Mouse (Mus musculus): Measurements from ENCODE around the gene Scgb1b27. TPM values are rescaled to one million over a fixed set of nuclear protein-coding genes. Genes with fewer than 3 reads are reported as not detected.
"Not testable (repeated sequence)": the region's sequence is repeated elsewhere in the genome, so short reads cannot be mapped to it uniquely, and the experiment has no call there.

The Scgb1b27 gene
- not detected in 2 replicates for total RNA-seq (2012; rRNA removed)
- total RNA-seq (2014; rRNA removed): not detected in 2 replicates
- polyA plus RNA-seq (2012; ENCODE audit: insufficient read length, low read depth): not detected in 2 replicates

- H3K9me3 ChIP-seq (replicated peaks; ENCODE audit: low read length); H3K79me2 ChIP-seq (replicated peaks; ENCODE audit: control insufficient read depth, extremely low read depth, insufficient read depth, poor library complexity, severe bottlenecking); H3K9ac ChIP-seq (ENCODE audit: insufficient read depth, low read depth); H3K4me2 ChIP-seq (ENCODE audit: insufficient read depth, low read depth, poor library complexity, severe bottlenecking); H3K36me3 ChIP-seq (replicated peaks in 1 of 2; ENCODE audit: control insufficient read depth in 1 of 2, insufficient read depth in 1 of 2, low read length in 1 of 2); H3K4me1 ChIP-seq (ENCODE audit: control insufficient read depth in 1 of 2, insufficient read depth in 2 of 2); dilution Hi-C loops (cut with MboI; ENCODE audit: extremely low pct_ligation_motif_present, extremely low pct_unique_long_range_greater_than_20kb, low sequenced_read_pairs); H3K4me3 ChIP-seq (replicated peaks in 1 of 3; ENCODE audit: low read depth in 2 of 3, low read length in 2 of 3, poor library complexity in 1 of 3); DNase-seq (ENCODE audit: extremely low read depth); H3K27ac ChIP-seq (ENCODE audit: insufficient read depth, low read depth): not testable (repeated sequence)
- in situ Hi-C loops (cut with MboI; ENCODE audit: low pct_ligation_motif_present, low pct_unique_long_range_greater_than_20kb, low sequenced_read_pairs): loop anchor here (25.0 kb wide), 1 partner anchor 91 kb away; no protein-coding TSS in a partner anchor
- H3K27me3 ChIP-seq (replicated peaks): peaks cover 19% of the 10 kb centered on the region
These were observed at the start of gene Scgb1b27 for GRCm38 (mm10) chr7:34021183-34021582. Gene Scgb1b27 (plus strand): TSS chr7:34021483.

- H3K36me3 ChIP-seq (replicated peaks in 1 of 2; ENCODE audit: control insufficient read depth in 1 of 2, insufficient read depth in 1 of 2, low read length in 1 of 2); H3K9me3 ChIP-seq (replicated peaks; ENCODE audit: low read length); H3K79me2 ChIP-seq (replicated peaks; ENCODE audit: control insufficient read depth, extremely low read depth, insufficient read depth, poor library complexity, severe bottlenecking); in situ Hi-C loops (cut with MboI; ENCODE audit: low pct_ligation_motif_present, low pct_unique_long_range_greater_than_20kb, low sequenced_read_pairs); H3K4me1 ChIP-seq (ENCODE audit: control insufficient read depth in 1 of 2, insufficient read depth in 2 of 2); DNase-seq (ENCODE audit: extremely low read depth); H3K27me3 ChIP-seq (replicated peaks); dilution Hi-C loops (cut with MboI; ENCODE audit: extremely low pct_ligation_motif_present, extremely low pct_unique_long_range_greater_than_20kb, low sequenced_read_pairs); H3K4me2 ChIP-seq (ENCODE audit: insufficient read depth, low read depth, poor library complexity, severe bottlenecking); H3K4me3 ChIP-seq (replicated peaks in 1 of 3; ENCODE audit: low read depth in 2 of 3, low read length in 2 of 3, poor library complexity in 1 of 3); H3K9ac ChIP-seq (ENCODE audit: insufficient read depth, low read depth); H3K27ac ChIP-seq (ENCODE audit: insufficient read depth, low read depth): not testable (repeated sequence)
- TF ChIP-seq SMC3 (IDR thresholded peaks at IDR 0.05; ENCODE audit: low read depth, low read length) (0 out of 2 replicates have a peak, but pooled peaks have one; percentile 7), NRF1 (IDR thresholded peaks at IDR 0.05; ENCODE audit: low read depth, low read length) (peak; percentile 60), CTCF (conservative IDR thresholded peaks at IDR 0.05 in 1 of 2, IDR thresholded peaks at IDR 0.05 in 1 of 2; ENCODE audit: low read depth in 2 of 2, low read length in 2 of 2) (peak in 1 of 2 experiments; percentile 37; a peak in 2 of 4 replicates)
These were observed 39.0 kb upstream of the Scgb1b27 start for GRCm38 (mm10) chr7:33982281-33982680.

- no peak for TF ChIP-seq TCF12 (IDR thresholded peaks at IDR 0.05; ENCODE audit: low read depth, low read length)
- TF ChIP-seq CHD2 (IDR thresholded peaks at IDR 0.05; ENCODE audit: low read length): no peak
- TF ChIP-seq MEF2A (IDR thresholded peaks at IDR 0.05; ENCODE audit: borderline replicate concordance, low read depth, low read length): no peak
- TF ChIP-seq TBP (conservative IDR thresholded peaks at IDR 0.05; ENCODE audit: low read depth, low read length): no peak
- no peak for TF ChIP-seq CHD1 (IDR thresholded peaks at IDR 0.05; ENCODE audit: low read depth, low read length)
- no peak for TF ChIP-seq SMC3 (IDR thresholded peaks at IDR 0.05; ENCODE audit: low read depth, low read length)
- TF ChIP-seq ETS1 (conservative IDR thresholded peaks at IDR 0.05; ENCODE audit: low read depth, low read length): no peak
- dilution Hi-C loops (cut with MboI; ENCODE audit: extremely low pct_ligation_motif_present, extremely low pct_unique_long_range_greater_than_20kb, low sequenced_read_pairs) (no loop called here), in situ Hi-C loops (cut with MboI; ENCODE audit: low pct_ligation_motif_present, low pct_unique_long_range_greater_than_20kb, low sequenced_read_pairs) (loop anchor here (25.0 kb wide), 1 partner anchor 98 kb away; no protein-coding TSS in a partner anchor)
- H3K4me3 ChIP-seq (replicated peaks in 1 of 3; ENCODE audit: low read depth in 2 of 3, low read length in 2 of 3, poor library complexity in 1 of 3): no peak within 1 kb of the TSS
- no peaks in the 10 kb centered on the region for H3K4me1 ChIP-seq (ENCODE audit: control insufficient read depth in 1 of 2, insufficient read depth in 2 of 2)
- H3K9me3 ChIP-seq (replicated peaks; ENCODE audit: low read length): no peaks in the 10 kb centered on the region
- no peak within 1 kb of the TSS for H3K4me2 ChIP-seq (ENCODE audit: insufficient read depth, low read depth, poor library complexity, severe bottlenecking)
- H3K27ac ChIP-seq (ENCODE audit: insufficient read depth, low read depth): no peak within 1 kb of the TSS
- no peaks in the 10 kb centered on the region for H3K79me2 ChIP-seq (replicated peaks; ENCODE audit: control insufficient read depth, extremely low read depth, insufficient read depth, poor library complexity, severe bottlenecking)
- no peaks in the 10 kb centered on the region for H3K36me3 ChIP-seq (replicated peaks in 1 of 2; ENCODE audit: control insufficient read depth in 1 of 2, insufficient read depth in 1 of 2, low read length in 1 of 2)
- no peak for DNase-seq (ENCODE audit: extremely low read depth)
- peaks cover 71% of the 10 kb centered on the region for H3K27me3 ChIP-seq (replicated peaks)
- H3K9ac ChIP-seq (ENCODE audit: insufficient read depth, low read depth): no peak within 1 kb of the TSS
These were observed 7.4 kb upstream of the Scgb1b27 start, which contains the start of gene Scgb2b27 for GRCm38 (mm10) chr7:34013842-34014241. Gene Scgb2b27 (minus strand): TSS chr7:34013942.

Measured in CH12.LX (cell line).